Mouse (Mus musculus): ENCODE results near the gene Ctdsp1.

Ctdsp1 gene

GRCm38 (mm10) chr1:74437702-74438427 is 46.6 kb downstream of the Ctdsp1 start:
- in situ Hi-C loops (cut with MboI, MseI): no loop called here

DNA sequence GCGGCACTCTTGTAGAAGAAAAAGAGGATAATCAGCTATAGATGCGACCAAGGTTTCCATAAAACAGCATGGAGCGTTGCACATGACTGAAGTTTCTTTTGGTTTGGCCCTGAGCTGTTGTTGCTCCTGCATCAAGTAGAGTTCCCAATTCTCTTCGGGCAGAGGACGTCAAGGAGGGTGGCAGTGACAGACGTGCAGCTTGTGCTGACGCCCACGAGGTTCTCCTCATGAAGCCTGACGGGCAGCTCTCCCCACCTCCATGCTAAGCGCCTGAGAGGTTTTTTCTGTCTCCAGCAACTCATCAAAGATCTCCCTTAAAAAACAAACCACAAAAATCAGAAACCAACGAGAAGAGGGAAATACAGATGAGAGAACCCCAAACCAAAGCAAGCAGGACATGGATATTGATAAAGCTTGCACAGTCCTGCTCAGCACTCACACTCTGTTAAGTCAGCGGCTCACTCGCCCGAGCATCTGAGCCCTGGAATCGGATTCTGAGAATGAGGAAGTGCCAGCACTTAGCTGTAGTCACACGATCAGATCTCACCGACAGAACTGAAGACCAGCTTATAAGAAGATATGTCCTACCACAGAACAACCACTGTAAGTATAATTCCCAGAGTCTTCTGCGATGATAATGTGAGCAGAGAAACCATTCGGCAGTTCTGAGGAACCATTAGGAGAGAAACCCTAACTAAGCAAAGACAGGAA is 48.0 kb downstream of the Ctdsp1 start:
- in situ Hi-C loops (cut with MboI, MseI): no loop called here

- in situ Hi-C loops (cut with MboI, MseI): no loop called here
Observed at GRCm38 (mm10) chr1:74444538-74444937, 53.2 kb downstream of the Ctdsp1 start.
